Mouse (Mus musculus) heart, adult 2 months (tissue): ENCODE measurements around the gene Ckm.
A peak's percentile ranks its signal among the peaks of the same experiment; 100 is the strongest.

ENCODE experiments used
- CTCF ChIP-seq: fragments of 200-600 bp; IDR thresholded peaks from 2 replicates; pipeline ENCODE4 v1.8.1; 2022; ENCODE audit warnings: antibody characterized with exemption, mild to moderate bottlenecking, moderate library complexity
- EP300 ChIP-seq: fragments of 200-500 bp; IDR thresholded peaks from 2 replicates; pipeline ENCODE4 v1.6.1; 2011; ENCODE audit warnings: low read depth, low read length, control low read depth; ENCODE audit not compliant: insufficient read depth
- POLR2A ChIP-seq: fragments of 200-500 bp; IDR thresholded peaks from 2 replicates; pipeline ENCODE4 v1.6.1; 2011; ENCODE audit warnings: mild to moderate bottlenecking, low read depth, low read length, control low read depth; ENCODE audit not compliant: insufficient read depth

GRCm38 (mm10) chr7:19400946-19401345 is 3.6 kb upstream of the Ckm start:
- TF ChIP-seq EP300 (no peak), POLR2A (no peak), CTCF (peak; percentile 43)
